Comparison of ENCODE assay signal across 8 mouse cellular contexts in genomic region chr17:5491801-5492745, GRCm38 (mm10). TPM values are rescaled to one million over a fixed set of nuclear protein-coding genes. Genes with fewer than 3 reads are reported as not detected.
DNase-seq lines count a peak whose midpoint lies in the region; ATAC-seq and TF ChIP-seq lines count a peak whose summit lies in the region.

Gene Zdhhc14 (plus strand): TSS chr17:5492557.

- H3K27ac ChIP-seq in ES-E14 (ENCODE audit: insufficient read depth, low read depth, low read length, poor library complexity, severe bottlenecking), result no peak within 1 kb of the TSS
- H3K27ac ChIP-seq in forebrain, embryonic 13.5 days, result peak within 1 kb of the TSS; percentile 94
- peak within 1 kb of the TSS; percentile 82 for H3K27ac ChIP-seq in heart, postnatal 0 days (ENCODE audit: low read depth)
- H3K27ac ChIP-seq in liver, embryonic 15.5 days (replicated peaks), result peak within 1 kb of the TSS; percentile 99
- peak within 1 kb of the TSS; percentile 87 for H3K27ac ChIP-seq in neural tube, embryonic 11.5 days (ENCODE audit: low read depth, low read length)
- peak within 1 kb of the TSS; percentile 80 for H3K27ac ChIP-seq in stomach, embryonic 16.5 days (ENCODE audit: low read length)

- H3K27me3 ChIP-seq in forebrain, embryonic 13.5 days, result peaks cover 20% of the 10 kb centered on the region
- H3K27me3 ChIP-seq in heart, postnatal 0 days (ENCODE audit: control insufficient read depth, insufficient read depth, low read length), result 0 out of 2 replicates have a peak, but pooled peaks cover 14% of the 10 kb centered on the region
- H3K27me3 ChIP-seq in liver, embryonic 15.5 days, result peaks cover 5% of the 10 kb centered on the region; the same call in 1 of the 2 replicates
- 0 out of 2 replicates have a peak, but pooled peaks cover 6% of the 10 kb centered on the region for H3K27me3 ChIP-seq in neural tube, embryonic 11.5 days (ENCODE audit: control insufficient read depth, insufficient read depth, low read length)
- H3K27me3 ChIP-seq in stomach, embryonic 16.5 days (ENCODE audit: control insufficient read depth, insufficient read depth, low read length), result no peaks in the 10 kb centered on the region; the same call in 1 of the 2 replicates

- H3K9ac ChIP-seq in ES-E14 (ENCODE audit: insufficient read depth, low read depth, low read length, poor library complexity, severe bottlenecking), result peak within 1 kb of the TSS; percentile 71
- peak within 1 kb of the TSS; percentile 82 for H3K9ac ChIP-seq in forebrain, embryonic 13.5 days
- peak within 1 kb of the TSS; percentile 58 for H3K9ac ChIP-seq in heart, postnatal 0 days (replicated peaks; ENCODE audit: low read depth, low read length)
- peak within 1 kb of the TSS; percentile 95 for H3K9ac ChIP-seq in liver, embryonic 15.5 days
- H3K9ac ChIP-seq in neural tube, embryonic 11.5 days (ENCODE audit: low read length), result peak within 1 kb of the TSS; percentile 67
- peak within 1 kb of the TSS; percentile 75 for H3K9ac ChIP-seq in stomach, embryonic 16.5 days (ENCODE audit: low read length)

- no peaks in the 10 kb centered on the region for H3K36me3 ChIP-seq in ES-E14 (ENCODE audit: control insufficient read depth, insufficient read depth, low read length, poor library complexity, severe bottlenecking)
- H3K36me3 ChIP-seq in forebrain, embryonic 13.5 days (ENCODE audit: poor library complexity, severe bottlenecking), result no peaks in the 10 kb centered on the region
- no peaks in the 10 kb centered on the region for H3K36me3 ChIP-seq in heart, postnatal 0 days (replicated peaks; ENCODE audit: control insufficient read depth, insufficient read depth, low read length)
- H3K36me3 ChIP-seq in liver, embryonic 15.5 days (replicated peaks), result peaks cover 17% of the 10 kb centered on the region
- H3K36me3 ChIP-seq in neural tube, embryonic 11.5 days (ENCODE audit: control insufficient read depth, insufficient read depth, low read length), result no peaks in the 10 kb centered on the region
- no peaks in the 10 kb centered on the region for H3K36me3 ChIP-seq in stomach, embryonic 16.5 days (ENCODE audit: control insufficient read depth, insufficient read depth, low read length)

- no peak for TF ChIP-seq EP300 in heart, postnatal 0 days (IDR thresholded peaks at IDR 0.05; ENCODE audit: low read depth)

- no peak for DNase-seq in ES-E14 (ENCODE audit: low read depth, low spot score)
- peak; percentile 94 for DNase-seq in cerebellum, adult 11 months
- DNase-seq in heart, postnatal 0 days (ENCODE audit: low spot score), result peak; percentile 89
- peak; percentile 89 to 94 for DNase-seq in kidney, postnatal 4 days
- DNase-seq in neural tube, embryonic 11.5 days (ENCODE audit: low spot score), result peak; percentile 92

- peak; percentile 93 for ATAC-seq in forebrain, embryonic 13.5 days
- peak; percentile 91 for ATAC-seq in heart, postnatal 0 days (ENCODE audit: insufficient read depth, low read depth)
- peak; percentile 91 for ATAC-seq in liver, embryonic 15.5 days (ENCODE audit: insufficient read depth)
- ATAC-seq in neural tube, embryonic 11.5 days (ENCODE audit: insufficient read depth, low FRiP score, low TSS enrichment), result peak; percentile 89
- ATAC-seq in stomach, embryonic 16.5 days (ENCODE audit: insufficient read depth, low FRiP score), result peak; percentile 94

- in situ Hi-C loops in ES-E14 (cut with MboI; ENCODE audit: low sequenced_read_pairs in 2 of 2, unreplicated experiment in 2 of 2), result no loop called here

- under 1% methylated on average over 63 of the region's 70 CpGs for WGBS in forebrain, embryonic 13.5 days
- under 1% methylated on average over 66 of the region's 70 CpGs for WGBS in heart, postnatal 0 days
- WGBS in liver, embryonic 15.5 days (ENCODE audit: insufficient replicate concordance), result under 1% methylated on average over 70 of the region's 70 CpGs
- WGBS in neural tube, embryonic 11.5 days, result under 1% methylated on average over 68 of the region's 70 CpGs
- under 1% methylated on average over 70 of the region's 70 CpGs for WGBS in stomach, embryonic 16.5 days

- peak within 1 kb of the TSS; percentile 80 to 86 for H3K4me3 ChIP-seq in ES-E14 (ENCODE audit: insufficient read depth in 1 of 2, low read depth in 1 of 2, low read length in 2 of 2, poor library complexity in 1 of 2, severe bottlenecking in 1 of 2)
- H3K4me3 ChIP-seq in forebrain, embryonic 13.5 days, result peak within 1 kb of the TSS; percentile 75
- H3K4me3 ChIP-seq in heart, postnatal 0 days (ENCODE audit: low read depth, low read length), result peak within 1 kb of the TSS; percentile 62
- H3K4me3 ChIP-seq in liver, embryonic 15.5 days (replicated peaks), result peak within 1 kb of the TSS; percentile 87
- H3K4me3 ChIP-seq in neural tube, embryonic 11.5 days (ENCODE audit: low read depth, low read length), result peak within 1 kb of the TSS; percentile 66
- H3K4me3 ChIP-seq in stomach, embryonic 16.5 days (replicated peaks; ENCODE audit: low read length), result peak within 1 kb of the TSS; percentile 69

- 0 out of 4 replicates have a peak, but pooled peaks cover 0 to 2% of the 10 kb centered on the region in 2 experiments for H3K4me1 ChIP-seq in ES-E14 (ENCODE audit: control insufficient read depth in 2 of 2, insufficient read depth in 2 of 2, low read length in 2 of 2, poor library complexity in 1 of 2)
- H3K4me1 ChIP-seq in forebrain, embryonic 13.5 days, result peaks cover 23% of the 10 kb centered on the region
- H3K4me1 ChIP-seq in heart, postnatal 0 days (ENCODE audit: control insufficient read depth, insufficient read depth), result peaks cover 6% of the 10 kb centered on the region; the same call in 1 of the 2 replicates
- H3K4me1 ChIP-seq in liver, embryonic 15.5 days (replicated peaks), result peaks cover 45% of the 10 kb centered on the region
- H3K4me1 ChIP-seq in neural tube, embryonic 11.5 days (ENCODE audit: control insufficient read depth, insufficient read depth, low read length), result 0 out of 2 replicates have a peak, but pooled peaks cover 3% of the 10 kb centered on the region
- no peaks in the 10 kb centered on the region for H3K4me1 ChIP-seq in stomach, embryonic 16.5 days (ENCODE audit: control insufficient read depth, insufficient read depth, low read length)

- H3K4me2 ChIP-seq in forebrain, embryonic 13.5 days, result peak within 1 kb of the TSS; percentile 97
- peak within 1 kb of the TSS; percentile 86 for H3K4me2 ChIP-seq in heart, postnatal 0 days (ENCODE audit: low read depth, low read length)
- H3K4me2 ChIP-seq in liver, embryonic 15.5 days, result peak within 1 kb of the TSS; percentile 97
- H3K4me2 ChIP-seq in neural tube, embryonic 11.5 days (ENCODE audit: low read depth), result peak within 1 kb of the TSS; percentile 99
- peak within 1 kb of the TSS; percentile 96 for H3K4me2 ChIP-seq in stomach, embryonic 16.5 days (ENCODE audit: low read depth, low read length)

- TF ChIP-seq CTCF in heart, postnatal 0 days (IDR thresholded peaks at IDR 0.05; ENCODE audit: low read depth), result no peak

- no peaks in the 10 kb centered on the region for H3K9me3 ChIP-seq in ES-E14 (ENCODE audit: control insufficient read depth, insufficient read depth, low read depth, low read length)
- no peaks in the 10 kb centered on the region for H3K9me3 ChIP-seq in forebrain, embryonic 13.5 days (replicated peaks)
- H3K9me3 ChIP-seq in heart, postnatal 0 days (replicated peaks; ENCODE audit: control insufficient read depth, low read length), result no peaks in the 10 kb centered on the region
- H3K9me3 ChIP-seq in liver, embryonic 15.5 days (replicated peaks), result no peaks in the 10 kb centered on the region
- H3K9me3 ChIP-seq in neural tube, embryonic 11.5 days (ENCODE audit: control insufficient read depth, low read length), result no peaks in the 10 kb centered on the region
- 0 out of 2 replicates have a peak, but pooled peaks cover 5% of the 10 kb centered on the region for H3K9me3 ChIP-seq in stomach, embryonic 16.5 days (replicated peaks; ENCODE audit: control insufficient read depth, low read length)

TF ChIP-seq in ES-E14, 5 proteins besides CTCF, POLR2A, EP300 and RAD21:
- TF ChIP-seq HCFC1 (IDR thresholded peaks at IDR 0.05; ENCODE audit: borderline replicate concordance, insufficient read depth, low read length) (no peak), ZC3H11A (IDR thresholded peaks at IDR 0.05; ENCODE audit: borderline replicate concordance, low read depth, low read length) (no peak), MAFK (IDR thresholded peaks at IDR 0.05; ENCODE audit: insufficient read depth, low read depth, low read length) (no peak), CHD2 (IDR thresholded peaks at IDR 0.05; ENCODE audit: low read depth, low read length) (no peak), ZNF384 (IDR thresholded peaks at IDR 0.05; ENCODE audit: low read depth, low read length) (no peak)

RNA-seq across cellular contexts. Expression of gene Zdhhc14, which starts in this region (rescaled TPM):
- 0.76 and 1.3 TPM in 2 replicates for total RNA-seq in ES-E14 (2012; rRNA removed)
- 2.4 and 2.7 TPM in 2 replicates for polyA plus RNA-seq in forebrain, embryonic 13.5 days (2015; fragmentation: Nextera tagmentation; extraction: Ambion mirVana)
- total RNA-seq in heart, postnatal 0 days (2014; rRNA removed; ENCODE audit: low replicate concordance), result 4.3 and 5.2 TPM in 2 replicates
- polyA plus RNA-seq in heart, postnatal 0 days (2015; fragmentation: Nextera tagmentation; extraction: Ambion mirVana), result 0.74 and 0.93 TPM in 2 replicates
- 6.9 and 8.8 TPM in 2 replicates for polyA plus RNA-seq in liver, embryonic 15.5 days (2015; fragmentation: Nextera tagmentation; extraction: Ambion mirVana)
- polyA plus RNA-seq in neural tube, embryonic 11.5 days (2014; fragmentation: Nextera tagmentation; extraction: Ambion mirVana), result 2.6 and 3.3 TPM in 2 replicates
- 0.99 TPM in 2 replicates for polyA plus RNA-seq in stomach, embryonic 16.5 days (2015; fragmentation: Nextera tagmentation; extraction: Ambion mirVana)

Comparison
In these comparisons a context has a peak if more than half of its experiments do, and no peak if none do; other contexts are left out.
1. Peak in ATAC-seq, H3K4me3 ChIP-seq, H3K27ac ChIP-seq, H3K9ac ChIP-seq and H3K4me2 ChIP-seq in stomach, embryonic 16.5 days; RNA of the gene not detected or under 1 TPM.